Mouse (Mus musculus): ENCODE data around the gene Gm20388. TPM values are rescaled to one million over a fixed set of nuclear protein-coding genes. Genes with fewer than 3 reads are reported as not detected.

The Gm20388 gene
- polyA plus RNA-seq, 1 experiment from 2014 or later = 8.3 TPM

DNA sequence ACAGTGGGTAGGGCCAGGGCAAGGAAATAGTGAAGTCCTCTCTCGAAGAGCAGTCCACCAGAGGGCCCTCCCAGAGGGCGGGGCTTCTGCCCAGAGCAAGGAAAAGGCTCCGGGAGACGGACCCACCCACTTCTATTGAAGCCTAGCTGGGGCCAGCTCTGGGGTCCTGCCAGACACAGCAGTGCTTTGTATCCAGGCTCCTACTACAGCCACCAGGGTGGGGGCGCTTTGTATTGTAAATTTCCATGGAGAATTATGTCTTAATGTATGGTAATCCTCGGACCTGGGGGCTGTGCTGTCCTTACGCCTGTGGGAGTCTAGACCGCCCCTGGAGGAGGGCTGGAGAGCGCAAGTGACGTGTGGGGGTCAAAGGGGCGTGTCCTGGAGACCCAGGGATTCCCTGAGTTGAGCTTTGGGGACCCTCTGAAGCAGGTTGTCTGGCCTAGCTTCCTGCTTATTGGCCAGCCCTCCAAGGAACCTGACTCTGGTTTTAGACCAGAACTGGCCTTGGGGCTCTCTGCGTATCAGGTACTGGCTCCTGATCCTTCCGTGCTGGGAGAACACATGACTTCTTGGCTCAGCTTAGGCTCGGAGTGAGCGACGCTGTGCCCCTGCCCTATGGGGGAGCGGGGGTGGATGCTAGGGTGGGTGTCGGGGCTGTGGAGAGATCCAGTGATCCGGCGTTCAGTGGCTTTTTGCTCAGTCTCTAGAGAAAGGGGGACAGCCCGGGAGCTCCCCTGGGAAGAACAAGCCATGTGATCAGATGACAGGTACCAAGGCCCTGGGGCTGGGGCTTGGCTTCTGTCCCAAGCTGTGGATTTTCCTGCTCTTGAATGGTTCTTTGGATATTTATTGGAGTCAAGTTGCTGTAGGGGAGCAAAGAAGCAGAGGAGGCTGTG is 598.7 kb downstream of the Gm20388 start:
- 8% methylated on average over 21 of the region's 21 CpGs for WGBS
- ATAC-seq (replicated peaks; ENCODE audit: low FRiP score, low TSS enrichment, low read depth) (peak; percentile 68), DNase-seq (ENCODE audit: low spot score) (peak; percentile 76)
- Histone ChIP-seq H3K27me3 (replicated peaks; ENCODE audit: control insufficient read depth, insufficient read depth, low read length) (no peaks in the 10 kb centered on the region), H3K36me3 (ENCODE audit: control insufficient read depth, insufficient read depth, low read length) (no peaks in the 10 kb centered on the region), H3K9me3 (ENCODE audit: control insufficient read depth, low read length) (no peaks in the 10 kb centered on the region), H3K4me1 (replicated peaks; ENCODE audit: control insufficient read depth, insufficient read depth, low read length) (peaks cover 70% of the 10 kb centered on the region), H3K27ac (ENCODE audit: low read depth) (peak overlapping the region; percentile 33; the same call in 1 of the 2 replicates), H3K9ac (ENCODE audit: low read length) (no peak overlapping the region), H3K4me3 (ENCODE audit: low read depth, low read length) (peak overlapping the region; percentile 14; the same call in 1 of the 2 replicates), H3K4me2 (ENCODE audit: low read length) (peak overlapping the region; percentile 43)

DNA sequence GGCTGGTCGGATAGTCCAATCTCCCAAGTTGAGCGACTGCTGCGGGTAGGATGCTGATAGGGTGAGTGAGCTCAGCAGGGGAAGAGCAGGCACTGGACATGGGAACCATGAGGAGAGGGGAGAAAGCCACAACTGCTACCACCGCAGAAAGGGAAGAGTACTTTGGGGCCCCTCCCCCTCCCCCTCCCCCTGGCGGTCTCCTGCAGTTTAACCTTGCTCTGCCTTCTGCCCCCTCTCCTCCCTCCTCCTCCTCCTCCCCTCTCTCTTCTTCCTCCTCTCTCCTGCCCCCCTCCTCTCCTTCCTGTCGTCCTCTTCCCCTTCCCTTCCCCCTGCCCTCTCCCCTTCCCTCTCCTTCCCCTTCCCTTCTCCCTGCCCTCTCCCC is 599.4 kb downstream of the Gm20388 start:
- Histone ChIP-seq H3K4me1 (replicated peaks; ENCODE audit: control insufficient read depth, insufficient read depth, low read length) (peaks cover 64% of the 10 kb centered on the region), H3K27me3 (replicated peaks; ENCODE audit: control insufficient read depth, insufficient read depth, low read length) (no peaks in the 10 kb centered on the region), H3K4me2 (ENCODE audit: low read length) (peak overlapping the region; percentile 43), H3K27ac (ENCODE audit: low read depth) (peak overlapping the region; percentile 33; the same call in 1 of the 2 replicates), H3K36me3 (ENCODE audit: control insufficient read depth, insufficient read depth, low read length) (no peaks in the 10 kb centered on the region), H3K4me3 (ENCODE audit: low read depth, low read length) (no peak overlapping the region), H3K9ac (ENCODE audit: low read length) (no peak overlapping the region), H3K9me3 (ENCODE audit: control insufficient read depth, low read length) (no peaks in the 10 kb centered on the region)
- DNase-seq (ENCODE audit: low spot score) (no peak), ATAC-seq (replicated peaks; ENCODE audit: low FRiP score, low TSS enrichment, low read depth) (no peak)
- WGBS = 21% methylated on average over 4 of the region's 6 CpGs

DNA sequence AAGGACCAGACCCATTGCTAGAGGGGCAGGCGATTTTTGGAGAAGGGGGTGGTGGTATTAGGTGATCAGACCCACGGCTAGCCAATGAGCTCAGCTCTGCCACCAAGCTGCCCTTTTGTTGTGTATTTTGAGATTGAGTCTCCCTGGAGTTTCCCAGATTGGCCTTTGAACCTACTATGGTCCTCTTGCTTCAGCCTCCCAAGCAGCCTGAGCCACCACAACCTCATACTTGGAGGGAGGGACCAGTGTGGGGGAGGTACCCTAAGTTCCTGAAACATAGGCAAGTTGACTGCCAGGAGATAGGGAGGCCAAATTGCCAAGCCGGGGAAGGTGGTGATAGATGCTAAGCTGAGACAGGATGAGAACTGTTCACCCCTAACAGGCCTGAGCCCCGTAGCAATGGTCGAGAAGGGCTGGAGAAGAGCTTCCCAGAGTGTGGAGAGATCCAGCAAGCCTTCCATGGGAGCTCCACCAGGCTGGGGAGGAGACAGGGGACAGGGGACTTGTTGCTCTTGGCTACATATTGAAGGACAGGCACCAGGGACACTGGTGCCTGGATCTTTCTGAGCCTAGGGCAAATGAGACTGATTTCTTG is 600.3 kb downstream of the Gm20388 start:
- Histone ChIP-seq H3K9ac (ENCODE audit: low read length) (no peak overlapping the region), H3K4me1 (replicated peaks; ENCODE audit: control insufficient read depth, insufficient read depth, low read length) (peaks cover 57% of the 10 kb centered on the region), H3K4me2 (ENCODE audit: low read length) (no peak overlapping the region), H3K9me3 (ENCODE audit: control insufficient read depth, low read length) (no peaks in the 10 kb centered on the region), H3K27ac (ENCODE audit: low read depth) (no peak overlapping the region), H3K36me3 (ENCODE audit: control insufficient read depth, insufficient read depth, low read length) (no peaks in the 10 kb centered on the region), H3K4me3 (ENCODE audit: low read depth, low read length) (no peak overlapping the region), H3K27me3 (replicated peaks; ENCODE audit: control insufficient read depth, insufficient read depth, low read length) (no peaks in the 10 kb centered on the region)
- no peak for DNase-seq (ENCODE audit: low spot score)
- no peak for ATAC-seq (replicated peaks; ENCODE audit: low FRiP score, low TSS enrichment, low read depth)
- 33% methylated on average over 5 of the region's 5 CpGs for WGBS

DNA sequence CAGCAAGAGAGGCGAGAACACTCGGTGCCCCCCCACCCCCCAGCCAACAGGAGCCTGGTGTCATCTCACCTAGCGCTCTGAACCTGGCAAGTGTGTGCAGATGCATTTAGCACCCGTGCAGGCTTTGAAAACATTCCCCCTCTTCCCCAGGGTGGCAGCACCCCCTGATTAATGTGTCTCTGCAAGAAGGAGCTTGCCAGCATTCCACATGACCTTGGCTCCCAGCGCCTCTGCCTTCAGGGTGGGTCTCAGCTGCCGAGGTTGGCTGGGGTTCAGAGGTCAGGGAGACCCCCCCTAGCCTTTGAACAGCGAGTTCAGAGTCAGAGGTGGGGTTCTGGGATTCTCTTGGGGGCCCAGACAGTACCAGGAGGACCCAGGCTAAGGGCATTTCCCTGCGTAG is 601.1 kb downstream of the Gm20388 start:
- H3K4me3 ChIP-seq (ENCODE audit: low read depth, low read length) = no peak overlapping the region
- no peaks in the 10 kb centered on the region for H3K9me3 ChIP-seq (ENCODE audit: control insufficient read depth, low read length)
- 38% methylated on average over 8 of the region's 8 CpGs for WGBS
- no peaks in the 10 kb centered on the region for H3K36me3 ChIP-seq (ENCODE audit: control insufficient read depth, insufficient read depth, low read length)
- H3K9ac ChIP-seq (ENCODE audit: low read length) = no peak overlapping the region
- ATAC-seq (replicated peaks; ENCODE audit: low FRiP score, low TSS enrichment, low read depth) (no peak), DNase-seq (ENCODE audit: low spot score) (no peak)
- H3K27me3 ChIP-seq (replicated peaks; ENCODE audit: control insufficient read depth, insufficient read depth, low read length) = no peaks in the 10 kb centered on the region
- no peak overlapping the region for H3K27ac ChIP-seq (ENCODE audit: low read depth)
- peaks cover 59% of the 10 kb centered on the region for H3K4me1 ChIP-seq (replicated peaks; ENCODE audit: control insufficient read depth, insufficient read depth, low read length)
- H3K4me2 ChIP-seq (ENCODE audit: low read length) = no peak overlapping the region

DNA sequence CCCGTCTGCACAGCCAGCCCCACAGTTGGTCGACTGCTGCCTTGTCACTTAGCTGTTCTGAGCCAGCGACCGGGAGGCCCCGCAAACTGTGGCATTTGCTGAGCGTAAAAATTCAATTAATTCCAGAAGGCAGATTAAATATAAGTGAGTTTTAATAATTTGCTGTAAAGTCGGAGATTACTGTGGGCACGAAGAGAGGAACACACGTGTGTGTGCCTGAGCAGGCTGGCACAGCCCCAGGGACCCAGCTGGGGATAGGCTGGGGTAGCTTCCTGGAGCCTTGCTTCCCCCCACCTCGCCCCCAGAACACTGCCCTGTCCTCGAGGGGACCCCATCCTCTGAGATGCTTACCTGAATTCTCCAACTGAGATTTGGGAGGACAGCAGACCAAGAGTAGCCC is 601.7 kb downstream of the Gm20388 start:
- ATAC-seq (replicated peaks; ENCODE audit: low FRiP score, low TSS enrichment, low read depth) (no peak), DNase-seq (ENCODE audit: low spot score) (no peak)
- no peak overlapping the region for H3K9ac ChIP-seq (ENCODE audit: low read length)
- peaks cover 65% of the 10 kb centered on the region for H3K4me1 ChIP-seq (replicated peaks; ENCODE audit: control insufficient read depth, insufficient read depth, low read length)
- H3K36me3 ChIP-seq (ENCODE audit: control insufficient read depth, insufficient read depth, low read length) = no peaks in the 10 kb centered on the region
- no peak overlapping the region for H3K4me2 ChIP-seq (ENCODE audit: low read length)
- no peaks in the 10 kb centered on the region for H3K9me3 ChIP-seq (ENCODE audit: control insufficient read depth, low read length)
- H3K4me3 ChIP-seq (ENCODE audit: low read depth, low read length) = no peak overlapping the region
- H3K27me3 ChIP-seq (replicated peaks; ENCODE audit: control insufficient read depth, insufficient read depth, low read length) = no peaks in the 10 kb centered on the region
- no peak overlapping the region for H3K27ac ChIP-seq (ENCODE audit: low read depth)
- WGBS = 62% methylated on average over 11 of the region's 11 CpGs

DNA sequence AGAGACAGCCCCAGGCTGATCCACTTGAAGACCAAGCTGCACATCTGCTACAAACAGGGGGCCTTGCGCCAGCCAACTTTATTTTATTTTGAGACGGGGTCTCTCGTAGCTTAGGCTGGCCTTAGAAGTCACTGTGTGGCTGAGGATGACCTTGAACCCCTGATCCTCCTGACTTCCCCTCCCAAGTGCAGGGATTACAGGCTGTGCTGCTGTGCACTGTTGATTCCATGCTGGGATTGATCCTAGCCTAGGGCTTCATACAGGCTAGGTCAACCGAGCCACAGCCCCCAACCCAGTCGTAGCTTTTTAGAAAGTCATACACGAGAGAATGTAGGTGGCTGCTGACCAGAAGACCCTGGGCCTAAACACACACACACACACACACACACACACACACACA is 602.5 kb downstream of the Gm20388 start:
- peaks cover 70% of the 10 kb centered on the region for H3K4me1 ChIP-seq (replicated peaks; ENCODE audit: control insufficient read depth, insufficient read depth, low read length)
- WGBS = 64% methylated on average over 6 of the region's 6 CpGs
- H3K36me3 ChIP-seq (ENCODE audit: control insufficient read depth, insufficient read depth, low read length) = no peaks in the 10 kb centered on the region
- ATAC-seq (replicated peaks; ENCODE audit: low FRiP score, low TSS enrichment, low read depth) (no peak), DNase-seq (ENCODE audit: low spot score) (no peak)
- no peak overlapping the region for H3K27ac ChIP-seq (ENCODE audit: low read depth)
- H3K4me3 ChIP-seq (ENCODE audit: low read depth, low read length) = no peak overlapping the region
- H3K27me3 ChIP-seq (replicated peaks; ENCODE audit: control insufficient read depth, insufficient read depth, low read length) = no peaks in the 10 kb centered on the region
- H3K4me2 ChIP-seq (ENCODE audit: low read length) = no peak overlapping the region
- no peaks in the 10 kb centered on the region for H3K9me3 ChIP-seq (ENCODE audit: control insufficient read depth, low read length)
- H3K9ac ChIP-seq (ENCODE audit: low read length) = no peak overlapping the region

DNA sequence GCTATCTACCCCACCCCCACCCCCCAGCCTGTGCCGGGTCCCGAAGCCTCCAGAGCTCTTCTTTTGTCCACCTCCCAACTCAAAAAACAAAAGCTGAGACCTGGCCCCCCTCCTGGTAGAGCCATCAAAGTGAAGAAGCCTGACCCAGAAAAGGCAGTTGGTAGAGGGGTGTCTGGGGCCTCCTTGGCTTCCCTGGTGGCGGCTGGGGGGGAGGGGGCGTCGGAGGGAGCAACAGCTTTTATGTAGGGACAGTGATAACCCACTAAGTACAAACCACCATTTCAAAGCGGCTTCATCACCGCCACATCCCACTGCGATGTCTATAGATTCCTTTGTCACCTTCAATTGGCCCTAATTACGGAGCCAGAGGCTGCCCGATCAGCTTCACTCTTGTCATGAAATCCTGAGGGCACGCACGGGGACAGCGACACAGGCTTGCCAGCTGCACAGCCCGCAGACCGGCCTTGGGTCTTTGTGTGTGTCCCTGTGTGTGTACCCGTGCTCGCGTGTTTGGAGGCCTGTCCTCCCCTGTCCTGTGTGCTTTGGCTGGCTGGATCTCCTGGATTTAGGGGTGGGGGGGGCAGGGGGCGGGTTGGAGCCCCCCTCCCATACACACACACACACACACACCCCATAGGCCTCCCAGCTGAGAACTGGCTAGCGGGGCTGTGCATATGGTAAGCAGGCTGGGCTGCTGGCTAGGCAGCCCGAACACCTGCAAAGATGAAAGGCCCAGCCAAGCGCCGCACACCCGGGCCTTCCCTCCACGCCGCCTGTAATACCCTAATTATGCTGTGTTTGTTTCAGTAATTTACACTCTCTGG is 603.2 kb downstream of the Gm20388 start:
- ATAC-seq (replicated peaks; ENCODE audit: low FRiP score, low TSS enrichment, low read depth) (no peak), DNase-seq (ENCODE audit: low spot score) (no peak)
- no peak overlapping the region for H3K27ac ChIP-seq (ENCODE audit: low read depth)
- H3K4me2 ChIP-seq (ENCODE audit: low read length) = no peak overlapping the region
- no peak overlapping the region for H3K4me3 ChIP-seq (ENCODE audit: low read depth, low read length)
- no peaks in the 10 kb centered on the region for H3K36me3 ChIP-seq (ENCODE audit: control insufficient read depth, insufficient read depth, low read length)
- WGBS = 44% methylated on average over 26 of the region's 26 CpGs
- H3K4me1 ChIP-seq (replicated peaks; ENCODE audit: control insufficient read depth, insufficient read depth, low read length) = peaks cover 71% of the 10 kb centered on the region
- H3K9me3 ChIP-seq (ENCODE audit: control insufficient read depth, low read length) = no peaks in the 10 kb centered on the region
- no peaks in the 10 kb centered on the region for H3K27me3 ChIP-seq (replicated peaks; ENCODE audit: control insufficient read depth, insufficient read depth, low read length)
- no peak overlapping the region for H3K9ac ChIP-seq (ENCODE audit: low read length)

DNA sequence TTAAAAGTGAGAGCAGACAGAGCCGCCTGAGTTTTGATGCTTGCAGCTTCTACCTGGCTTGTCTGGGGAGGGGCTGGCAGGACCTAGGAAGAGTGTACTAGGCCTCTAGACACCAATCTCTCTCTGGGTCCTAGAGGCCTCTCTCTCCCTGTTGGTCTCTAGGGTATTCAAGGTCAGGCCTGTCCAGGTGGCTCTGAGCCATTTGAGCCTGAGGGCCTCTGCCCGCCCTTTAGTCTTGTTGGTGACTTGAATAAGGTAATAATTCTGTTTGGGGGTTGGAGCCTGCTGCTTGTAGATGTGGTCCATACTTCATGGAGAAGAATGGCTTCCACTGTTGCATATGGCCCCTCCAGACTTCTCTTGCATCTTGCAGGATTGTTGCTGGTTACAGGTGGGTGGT is 604.6 kb downstream of the Gm20388 start:
- no peaks in the 10 kb centered on the region for H3K36me3 ChIP-seq (ENCODE audit: control insufficient read depth, insufficient read depth, low read length)
- no peak overlapping the region for H3K4me3 ChIP-seq (ENCODE audit: low read depth, low read length)
- no peak overlapping the region for H3K9ac ChIP-seq (ENCODE audit: low read length)
- DNase-seq (ENCODE audit: low spot score) (no peak), ATAC-seq (replicated peaks; ENCODE audit: low FRiP score, low TSS enrichment, low read depth) (no peak)
- WGBS = 95% methylated on average over 2 of the region's 2 CpGs
- peaks cover 62% of the 10 kb centered on the region for H3K4me1 ChIP-seq (replicated peaks; ENCODE audit: control insufficient read depth, insufficient read depth, low read length)
- H3K27me3 ChIP-seq (replicated peaks; ENCODE audit: control insufficient read depth, insufficient read depth, low read length) = no peaks in the 10 kb centered on the region
- H3K4me2 ChIP-seq (ENCODE audit: low read length) = no peak overlapping the region
- H3K9me3 ChIP-seq (ENCODE audit: control insufficient read depth, low read length) = no peaks in the 10 kb centered on the region
- no peak overlapping the region for H3K27ac ChIP-seq (ENCODE audit: low read depth)
